15 mouse cellular contexts compared by ENCODE assay signal in the genomic region with DNA sequence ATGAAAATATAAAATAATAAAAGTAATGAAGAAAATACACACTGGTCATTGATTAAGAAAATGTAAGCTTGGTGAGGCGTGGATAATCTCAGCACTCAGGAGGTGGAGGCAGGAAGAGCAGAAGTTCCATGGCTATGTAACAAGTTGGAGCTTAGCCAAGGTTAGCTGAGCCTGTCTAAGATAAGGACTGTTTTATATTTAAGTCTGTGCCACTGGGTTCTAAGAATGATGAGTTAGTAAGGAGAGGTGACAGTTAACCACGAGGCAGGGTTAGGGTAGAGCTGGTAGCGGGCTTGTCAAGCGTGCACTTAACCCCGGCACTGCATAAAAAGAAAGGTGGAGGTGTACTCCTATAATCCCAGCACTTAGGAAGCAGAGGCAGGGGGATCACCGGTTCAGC. TPM values are rescaled to one million over a fixed set of nuclear protein-coding genes. Genes with fewer than 3 reads are reported as not detected.
"Had no signal": no experiment of that assay in that cellular context is flagged by ENCODE, and none has a peak within 500 bp of the region (broad histone marks: within the 10 kb centered on the region; RNA-seq: fewer than 3 reads in every experiment).

No protein-coding gene starts in this region.

- ATAC-seq: liver, postnatal 0 days; midbrain, embryonic 15.5 days had no signal

- H3K36me3 ChIP-seq: limb, embryonic 12.5 days; liver, embryonic 13.5 days; midbrain, embryonic 15.5 days; neural tube, embryonic 12.5 days had no signal

- H3K27me3 ChIP-seq: limb, embryonic 12.5 days; liver, embryonic 13.5 days; midbrain, embryonic 15.5 days; neural tube, embryonic 12.5 days had no signal

- DNase-seq: kidney, postnatal 25 days; layer of hippocampus, adult 9-11 months; layer of hippocampus, postnatal 36 days; liver; liver, embryonic 13.5 days; liver, postnatal 0 days; lung, postnatal 36 days had no signal

- H3K27ac ChIP-seq: limb, embryonic 12.5 days; liver, embryonic 13.5 days; midbrain, embryonic 15.5 days; neural tube, embryonic 12.5 days; stomach, postnatal 0 days had no signal

- H3K9ac ChIP-seq: limb, embryonic 12.5 days; liver, embryonic 13.5 days; liver, postnatal 0 days; midbrain, embryonic 15.5 days; neural tube, embryonic 12.5 days had no signal

- H3K4me1 ChIP-seq: limb, embryonic 12.5 days; liver, embryonic 13.5 days; midbrain, embryonic 15.5 days; neural tube, embryonic 12.5 days had no signal

- H3K9me3 ChIP-seq: limb, embryonic 12.5 days; liver, embryonic 13.5 days; midbrain, embryonic 15.5 days; neural tube, embryonic 12.5 days had no signal

- H3K4me2 ChIP-seq: limb, embryonic 12.5 days; liver, embryonic 13.5 days; midbrain, embryonic 11.5 days; midbrain, embryonic 15.5 days; neural tube, embryonic 12.5 days had no signal

- H3K4me3 ChIP-seq: limb, embryonic 12.5 days; liver, embryonic 13.5 days; midbrain, embryonic 15.5 days; neural tube, embryonic 12.5 days had no signal

RNA-seq across cellular contexts. Expression of a gene that starts 15.0 kb away (rescaled TPM):
- total RNA-seq: megakaryocyte, adult 5-6 weeks; neutrophil, adult 5-6 weeks had no signal

RNA-seq across cellular contexts. Expression of a gene that starts 32.2 kb away (rescaled TPM):
- total RNA-seq: monocyte, adult 5-6 weeks had no signal

RNA-seq across cellular contexts. Expression of a gene that starts 51.1 kb away (rescaled TPM):
- total RNA-seq: megakaryocyte, adult 5-6 weeks; monocyte, adult 5-6 weeks; neutrophil, adult 5-6 weeks had no signal
- polyA plus RNA-seq: liver, embryonic 13.5 days had no signal
